Comparison of ENCODE assay signal across 8 mouse cellular contexts in the genomic region with DNA sequence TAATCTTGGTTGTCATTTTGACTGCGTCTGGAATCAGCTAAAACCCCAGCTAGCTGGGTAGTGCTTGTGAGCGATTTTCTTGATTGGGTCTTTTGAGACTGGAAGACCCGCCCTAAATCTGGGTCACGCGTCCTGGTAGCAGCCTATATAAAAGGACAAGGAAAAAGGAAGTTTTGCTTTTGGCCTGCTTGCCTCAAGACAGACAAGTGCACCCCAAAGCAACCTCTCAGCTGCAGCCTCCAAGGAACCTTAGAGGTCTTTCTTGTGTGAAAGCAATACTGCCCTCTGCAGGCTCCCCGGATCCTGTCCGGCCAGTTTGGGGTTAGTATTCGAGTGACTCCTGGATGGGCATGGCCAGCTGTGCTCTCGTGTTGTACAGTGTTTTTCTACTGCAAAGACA. TPM values are rescaled to one million over a fixed set of nuclear protein-coding genes. Genes with fewer than 3 reads are reported as not detected.
DNase-seq lines count a peak whose midpoint lies in the region; ATAC-seq and TF ChIP-seq lines count a peak whose summit lies in the region.

No protein-coding gene starts in this region.

- peaks cover 0 to 4% of the 10 kb centered on the region in 2 experiments; a peak in 1 of 4 replicates for H3K36me3 ChIP-seq in MEL (ENCODE audit: control insufficient read depth in 1 of 2, insufficient read depth in 2 of 2, low read length in 2 of 2)
- no peaks in the 10 kb centered on the region for H3K36me3 ChIP-seq in forebrain, postnatal 0 days (ENCODE audit: insufficient read depth)
- no peaks in the 10 kb centered on the region for H3K36me3 ChIP-seq in neural tube, embryonic 15.5 days

- H3K4me3 ChIP-seq in MEL (ENCODE audit: control insufficient read depth in 1 of 2, insufficient read depth in 1 of 2, low read depth in 2 of 2, low read length in 2 of 2), result peak overlapping the region; percentile 97 to 99
- H3K4me3 ChIP-seq in cerebellum, adult 2 months (replicated peaks; ENCODE audit: insufficient read depth, low read depth, low read length), result no peak overlapping the region
- peak overlapping the region; percentile 51 for H3K4me3 ChIP-seq in forebrain, postnatal 0 days (ENCODE audit: low read depth, low read length)
- peak overlapping the region; percentile 88 for H3K4me3 ChIP-seq in layer of hippocampus, adult 2 months
- H3K4me3 ChIP-seq in lung, adult 2 months (replicated peaks; ENCODE audit: extremely low read depth, low read depth, low read length), result peak overlapping the region; percentile 93
- peak overlapping the region; percentile 50 for H3K4me3 ChIP-seq in neural tube, embryonic 15.5 days (replicated peaks)

- no peaks in the 10 kb centered on the region for H3K27me3 ChIP-seq in MEL (ENCODE audit: control insufficient read depth in 1 of 2, insufficient read depth in 2 of 2, low read length in 2 of 2)
- no peaks in the 10 kb centered on the region for H3K27me3 ChIP-seq in cerebellum, adult 2 months (ENCODE audit: control insufficient read depth, insufficient read depth, low read length)
- H3K27me3 ChIP-seq in forebrain, postnatal 0 days (ENCODE audit: insufficient read depth, low read length), result no peaks in the 10 kb centered on the region
- peaks cover 7% of the 10 kb centered on the region for H3K27me3 ChIP-seq in neural tube, embryonic 15.5 days (replicated peaks)

- 20% methylated on average over 9 of the region's 9 CpGs for WGBS in cerebellum, adult 2 months
- 15% methylated on average over 9 of the region's 9 CpGs for WGBS in forebrain, postnatal 0 days
- 1% methylated on average over 9 of the region's 9 CpGs for WGBS in lung, adult 2 months
- 18% methylated on average over 9 of the region's 9 CpGs for WGBS in neural tube, embryonic 15.5 days

- TF ChIP-seq POLR2A in MEL (IDR thresholded peaks at IDR 0.05; ENCODE audit: control insufficient read depth in 1 of 2, insufficient read depth in 1 of 2, low read depth in 1 of 2, low read length in 2 of 2, poor library complexity in 1 of 2), result peak; percentile 43 to 97; a peak in 2 of 4 replicates
- TF ChIP-seq POLR2A in cerebellum, adult 2 months (IDR thresholded peaks at IDR 0.05; ENCODE audit: borderline replicate concordance, insufficient read depth, low read length), result no peak
- TF ChIP-seq POLR2A in lung, adult 2 months (IDR thresholded peaks at IDR 0.05; ENCODE audit: borderline replicate concordance, extremely low read depth, low read depth, low read length), result peak; percentile 69; the same call in 1 of the 2 replicates

- no peak for TF ChIP-seq EP300 in MEL (IDR thresholded peaks at IDR 0.05; ENCODE audit: low read depth in 1 of 2, low read length in 2 of 2)

- peak overlapping the region; percentile 53 for H3K27ac ChIP-seq in MEL (ENCODE audit: control insufficient read depth, low read depth, low read length)
- H3K27ac ChIP-seq in cerebellum, adult 2 months (ENCODE audit: insufficient read depth, low read length), result no peak overlapping the region
- no peak overlapping the region for H3K27ac ChIP-seq in forebrain, postnatal 0 days (ENCODE audit: low read depth, low read length)
- no peak overlapping the region for H3K27ac ChIP-seq in layer of hippocampus, adult 2 months
- H3K27ac ChIP-seq in neural tube, embryonic 15.5 days (replicated peaks), result no peak overlapping the region

- ATAC-seq in forebrain, postnatal 0 days, result peak; percentile 52
- ATAC-seq in neural tube, embryonic 15.5 days (ENCODE audit: low FRiP score), result no peak

- peaks cover 0 to 8% of the 10 kb centered on the region in 2 experiments; a peak in 2 of 4 replicates for H3K4me1 ChIP-seq in MEL (ENCODE audit: control insufficient read depth in 1 of 2, insufficient read depth in 2 of 2, low read length in 2 of 2)
- no peaks in the 10 kb centered on the region for H3K4me1 ChIP-seq in cerebellum, adult 2 months (ENCODE audit: control insufficient read depth, insufficient read depth, low read length)
- H3K4me1 ChIP-seq in forebrain, postnatal 0 days (ENCODE audit: insufficient read depth), result no peaks in the 10 kb centered on the region
- H3K4me1 ChIP-seq in lung, adult 2 months (ENCODE audit: control insufficient read depth, insufficient read depth, low read length), result peaks cover 2% of the 10 kb centered on the region; the same call in 1 of the 2 replicates
- H3K4me1 ChIP-seq in neural tube, embryonic 15.5 days, result peaks cover 15% of the 10 kb centered on the region

- peak; percentile 76 to 85 (median 78) for TF ChIP-seq CTCF in MEL (IDR thresholded peaks at IDR 0.05 in 2 of 3, conservative IDR thresholded peaks at IDR 0.05 in 1 of 3; ENCODE audit: control insufficient read depth in 1 of 3, insufficient read depth in 1 of 3, low read depth in 2 of 3, low read length in 3 of 3, poor library complexity in 1 of 3, severe bottlenecking in 1 of 3)
- TF ChIP-seq CTCF in cerebellum, adult 2 months (IDR thresholded peaks at IDR 0.05; ENCODE audit: borderline replicate concordance, insufficient read depth, low read depth, low read length), result peak; percentile 55; the same call in 1 of the 2 replicates
- TF ChIP-seq CTCF in forebrain, postnatal 0 days (IDR thresholded peaks at IDR 0.05; ENCODE audit: low read depth), result peak; percentile 60
- TF ChIP-seq CTCF in layer of hippocampus, adult 2 months (conservative IDR thresholded peaks at IDR 0.05), result peak; percentile 89
- TF ChIP-seq CTCF in lung, adult 2 months (IDR thresholded peaks at IDR 0.05; ENCODE audit: insufficient read depth, low read length), result peak; percentile 76

- H3K79me2 ChIP-seq in MEL (ENCODE audit: control insufficient read depth, insufficient read depth, low read length, poor library complexity), result peaks cover 7% of the 10 kb centered on the region; the same call in 1 of the 2 replicates

- TF ChIP-seq RAD21 in MEL (IDR thresholded peaks at IDR 0.05; ENCODE audit: low read depth, low read length), result peak; percentile 48

- DNase-seq in MEL (ENCODE audit: low read depth, low spot score), result peak; percentile 98
- DNase-seq in cerebellum, adult 2 months, result peak; percentile 57 to 68
- DNase-seq in forebrain, postnatal 0 days, result peak; percentile 55
- peak; percentile 88 for DNase-seq in heart, postnatal 4 days
- peak; percentile 60 to 64 for DNase-seq in layer of hippocampus, adult 2 months (ENCODE audit: low spot score in 2 of 2)
- peak; percentile 81 for DNase-seq in lung, adult 2 months
- DNase-seq in thymus, adult 18-20 months, result peak; percentile 76 to 89

- peak overlapping the region; percentile 92 for H3K9ac ChIP-seq in MEL (ENCODE audit: control insufficient read depth, low read depth, low read length, poor library complexity, severe bottlenecking)
- no peak overlapping the region for H3K9ac ChIP-seq in forebrain, postnatal 0 days
- no peak overlapping the region for H3K9ac ChIP-seq in neural tube, embryonic 15.5 days (replicated peaks)

- peak overlapping the region; percentile 79 for H3K4me2 ChIP-seq in forebrain, postnatal 0 days (ENCODE audit: low read depth)
- peak overlapping the region; percentile 79 for H3K4me2 ChIP-seq in neural tube, embryonic 15.5 days

- no peaks in the 10 kb centered on the region for H3K9me3 ChIP-seq in MEL (replicated peaks; ENCODE audit: insufficient read depth, low read length)
- no peaks in the 10 kb centered on the region for H3K9me3 ChIP-seq in forebrain, postnatal 0 days (ENCODE audit: low read length)
- no peaks in the 10 kb centered on the region for H3K9me3 ChIP-seq in neural tube, embryonic 15.5 days (replicated peaks)

TF ChIP-seq in MEL, 35 proteins besides CTCF, POLR2A, EP300 and RAD21 (continues in another document):
- TF ChIP-seq SMC3 (IDR thresholded peaks at IDR 0.05; ENCODE audit: low read depth, low read length) (peak; percentile 51), RCOR1 (IDR thresholded peaks at IDR 0.05; ENCODE audit: low read depth, low read length) (0 out of 2 replicates have a peak, but pooled peaks have one; percentile 65), BHLHE40 (IDR thresholded peaks at IDR 0.05; ENCODE audit: borderline replicate concordance, low read depth, low read length) (peak; percentile 71; the same call in 1 of the 2 replicates), TAL1 (IDR thresholded peaks at IDR 0.05; ENCODE audit: low read length) (no peak), CHD1 (IDR thresholded peaks at IDR 0.05; ENCODE audit: low read depth, low read length) (no peak)

RNA-seq across cellular contexts. Expression of a gene that starts 0.7 kb away (rescaled TPM):
- total RNA-seq in MEL (2012; rRNA removed), result 3.5 and 3.9 TPM in 2 replicates
- polyA plus RNA-seq in MEL (2012; ENCODE audit: insufficient read depth in 1 of 2, insufficient read length in 2 of 2, low read depth in 1 of 2, low replicate concordance in 2 of 2, missing spikeins in 1 of 2), result 1 to 10 TPM in 1 of 2 experiments, not detected in 1; 6.0 TPM
- polyA plus RNA-seq in cerebellum, adult 2 months (2012; rRNA removed), result 2.2 and 2.5 TPM in 2 replicates
- total RNA-seq in forebrain, postnatal 0 days (2014; rRNA removed), result 1.2 and 2.3 TPM in 2 replicates
- 1.1 TPM in 2 replicates for polyA plus RNA-seq in forebrain, postnatal 0 days (2015; fragmentation: Nextera tagmentation; extraction: Ambion mirVana)
- 10 to 100 TPM in 1 of 2 experiments, 1 to 10 TPM in 1; 9.5 to 10.3 TPM for total RNA-seq in heart, postnatal 4 days (2021)
- total RNA-seq in layer of hippocampus, adult 2 months (2021), result 1 to 10 TPM; 4.8 TPM
- 5.9 and 7.8 TPM in 2 replicates for polyA plus RNA-seq in lung, adult 2 months (2012; rRNA removed)
- 1.4 and 6.1 TPM in 2 replicates for polyA plus RNA-seq in neural tube, embryonic 15.5 days (2015; fragmentation: Nextera tagmentation; extraction: Ambion mirVana)

RNA-seq across cellular contexts. Expression of a gene that starts 1.4 kb away (rescaled TPM):
- total RNA-seq in MEL (2012; rRNA removed), result 3.0 and 3.4 TPM in 2 replicates
- polyA plus RNA-seq in MEL (2012; ENCODE audit: insufficient read depth in 1 of 2, insufficient read length in 2 of 2, low read depth in 1 of 2, low replicate concordance in 2 of 2, missing spikeins in 1 of 2), result 1 to 10 TPM in 1 of 2 experiments, not detected in 1; 5.3 TPM
- 2.6 and 2.9 TPM in 2 replicates for polyA plus RNA-seq in cerebellum, adult 2 months (2012; rRNA removed)
- 3.3 and 5.1 TPM in 2 replicates for total RNA-seq in forebrain, postnatal 0 days (2014; rRNA removed)
- polyA plus RNA-seq in forebrain, postnatal 0 days (2015; fragmentation: Nextera tagmentation; extraction: Ambion mirVana), result 2.3 and 3.2 TPM in 2 replicates
- 10 to 100 TPM; 12.4 to 14.0 TPM for total RNA-seq in heart, postnatal 4 days (2021)
- 1 to 10 TPM; 3.1 to 3.6 TPM for total RNA-seq in layer of hippocampus, adult 2 months (2021)
- 5.9 and 8.2 TPM in 2 replicates for polyA plus RNA-seq in lung, adult 2 months (2012; rRNA removed)
- polyA plus RNA-seq in neural tube, embryonic 15.5 days (2015; fragmentation: Nextera tagmentation; extraction: Ambion mirVana), result 2.0 and 7.8 TPM in 2 replicates

RNA-seq across cellular contexts. Expression of a gene that starts 38.9 kb away (rescaled TPM):
- 24.5 and 25.2 TPM in 2 replicates for total RNA-seq in MEL (2012; rRNA removed)
- polyA plus RNA-seq in MEL (2012; ENCODE audit: insufficient read depth in 1 of 2, insufficient read length in 2 of 2, low read depth in 1 of 2, low replicate concordance in 2 of 2, missing spikeins in 1 of 2), result 10 to 100 TPM in 1 of 2 experiments, not detected in 1; 34.9 TPM
- polyA plus RNA-seq in cerebellum, adult 2 months (2012; rRNA removed), result 46.2 and 46.6 TPM in 2 replicates
- total RNA-seq in forebrain, postnatal 0 days (2014; rRNA removed), result 83.2 and 97.1 TPM in 2 replicates
- polyA plus RNA-seq in forebrain, postnatal 0 days (2015; fragmentation: Nextera tagmentation; extraction: Ambion mirVana), result 51.0 and 59.7 TPM in 2 replicates
- 100 to 1,000 TPM; 105 to 108 TPM for total RNA-seq in heart, postnatal 4 days (2021)
- 100 to 1,000 TPM; 139 to 141 TPM for total RNA-seq in layer of hippocampus, adult 2 months (2021)
- 4.2 and 7.4 TPM in 2 replicates for polyA plus RNA-seq in lung, adult 2 months (2012; rRNA removed)
- 61.3 and 65.6 TPM in 2 replicates for polyA plus RNA-seq in neural tube, embryonic 15.5 days (2015; fragmentation: Nextera tagmentation; extraction: Ambion mirVana)
